Mouse (Mus musculus) bone marrow macrophage, adult 2 months (primary cell): ENCODE measurements around the gene Gas2l3. TPM values are rescaled to one million over a fixed set of nuclear protein-coding genes. Genes with fewer than 3 reads are reported as not detected.

Experiments used
- H3K27ac ChIP-seq: 2 replicates; pipeline ENCODE4 v1.5.1; 2012; ENCODE audit warnings: low read depth, low read length; ENCODE audit not compliant: insufficient read depth
- H3K4me1 ChIP-seq: 2 replicates; pipeline ENCODE4 v1.6.1; 2012; ENCODE audit warnings: low read length; ENCODE audit not compliant: control insufficient read depth, insufficient read depth
- H3K4me3 ChIP-seq: 2 replicates; pipeline ENCODE4 v1.5.1; 2012; ENCODE audit warnings: mild to moderate bottlenecking, low read length, moderate library complexity; ENCODE audit not compliant: insufficient read depth
- CTCF ChIP-seq: IDR thresholded peaks from 2 replicates; pipeline ENCODE4 v1.5.1; 2012; ENCODE audit warnings: low read depth, mild to moderate bottlenecking, low read length, moderate library complexity
- POLR2A ChIP-seq: IDR thresholded peaks from 2 replicates; pipeline ENCODE4 v1.6.1; 2012; ENCODE audit warnings: mild to moderate bottlenecking, low read depth, low read length, borderline replicate concordance
- polyA plus RNA-seq: library from polyadenylated mRNA; stranded (reverse); fragments of >200 nt; gene quantifications from 2 replicates; pipeline ENCODE4 v1.2.4, GENCODE M21; 2012; ENCODE audit not compliant: missing spikeins, insufficient read depth, insufficient read length

The Gas2l3 gene
- polyA plus RNA-seq, 1 experiment = 48.2 TPM

DNA sequence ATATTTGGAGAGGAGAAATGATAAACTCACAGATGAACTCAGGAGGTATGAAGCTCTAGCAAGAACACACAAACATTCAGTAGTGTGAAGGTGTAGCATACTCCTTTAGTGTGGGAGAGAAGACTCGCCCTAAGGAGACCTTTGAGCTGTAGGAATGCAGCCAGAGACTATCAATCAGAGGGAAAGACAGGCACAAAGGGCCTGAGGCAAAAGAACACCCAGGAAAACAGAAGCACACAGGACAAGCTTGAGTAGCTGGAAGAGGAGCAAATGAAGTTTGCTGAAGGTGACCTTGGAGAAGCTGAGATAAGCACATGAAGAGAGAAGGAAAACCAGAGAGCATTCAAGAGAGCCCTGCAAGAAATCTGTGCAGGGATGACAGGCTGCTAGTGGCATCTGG lies 73.7 kb downstream of the Gas2l3 start:
- no peak overlapping the region for H3K27ac ChIP-seq
- no peak overlapping the region for H3K4me3 ChIP-seq
- TF ChIP-seq CTCF (no peak), POLR2A (no peak)
- no peaks in the 10 kb centered on the region for H3K4me1 ChIP-seq

DNA sequence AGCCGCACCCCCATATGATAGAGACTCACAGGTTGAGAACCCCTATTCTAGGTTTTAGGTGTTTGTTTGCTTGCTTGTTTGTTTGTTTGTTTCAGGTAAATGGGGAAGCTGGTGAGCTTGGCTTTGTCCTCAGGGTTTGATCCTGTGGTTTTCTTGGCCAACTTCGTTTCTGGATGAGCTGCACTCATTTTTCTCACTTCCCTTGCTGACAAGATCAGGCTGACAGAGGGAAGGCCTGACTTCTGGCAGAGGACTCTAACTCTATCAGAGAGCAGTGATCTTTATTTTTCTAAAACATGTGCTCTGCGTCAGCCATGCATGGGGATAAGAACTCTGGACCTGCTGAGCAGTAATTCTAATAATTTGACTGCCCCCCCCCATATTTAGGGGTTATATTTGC lies 84.8 kb downstream of the Gas2l3 start:
- Histone ChIP-seq H3K4me3 (no peak overlapping the region), H3K4me1 (no peaks in the 10 kb centered on the region)
- no peak for TF ChIP-seq CTCF
- TF ChIP-seq POLR2A = no peak

More for the DNA sequence above, 84.8 kb downstream of the Gas2l3 start:
- H3K27ac ChIP-seq = no peak overlapping the region

Other genes with a start within 250 kb of the Gas2l3 start
- not detected in 2 replicates for gene Ano4, start 99.2 kb downstream of the Gas2l3 start, polyA plus RNA-seq
- not detected in 2 replicates for gene Nr1h4, start 89.6 kb upstream of the Gas2l3 start, polyA plus RNA-seq
- 0.27 and 0.32 TPM in 2 replicates for gene Slc17a8, start 177.3 kb upstream of the Gas2l3 start, polyA plus RNA-seq
- 32.2 and 35.2 TPM in 2 replicates for gene Scyl2, start 242.3 kb upstream of the Gas2l3 start, polyA plus RNA-seq